Mouse (Mus musculus): ENCODE results near the gene Il11. TPM values are rescaled to one million over a fixed set of nuclear protein-coding genes. Genes with fewer than 3 reads are reported as not detected.
A peak's percentile ranks its signal among the peaks of the same experiment; 100 is the strongest.
"Not testable (repeated sequence)": the region's sequence is repeated elsewhere in the genome, so short reads cannot be mapped to it uniquely, and the experiment has no call there.

The Il11 gene
- polyA plus RNA-seq, 1 experiment from 2014 or later = 0.17 TPM

GRCm38 (mm10) chr7:4812303-4813104 is 29.8 kb upstream of the Il11 start, which contains the start of gene Ube2s:
TSS of gene Ube2s (minus strand) at chr7:4812590.
- Histone ChIP-seq H3K9ac (replicated peaks; ENCODE audit: low read length) (peak within 1 kb of the TSS; percentile 90), H3K4me3 (replicated peaks; ENCODE audit: low read depth, low read length) (peak within 1 kb of the TSS; percentile 96), H3K4me2 (ENCODE audit: low read length) (peak within 1 kb of the TSS; percentile 88), H3K27me3 (ENCODE audit: control insufficient read depth, insufficient read depth, low read length) (no peaks in the 10 kb centered on the region), H3K4me1 (ENCODE audit: control insufficient read depth, insufficient read depth, low read length) (peaks cover 18% of the 10 kb centered on the region), H3K36me3 (ENCODE audit: control insufficient read depth, insufficient read depth, low read length) (peaks cover 25% of the 10 kb centered on the region), H3K27ac (replicated peaks; ENCODE audit: low read depth, low read length) (peak within 1 kb of the TSS; percentile 98), H3K9me3 (ENCODE audit: control insufficient read depth, low read length) (no peaks in the 10 kb centered on the region)
- peak; percentile 100 for DNase-seq
- ATAC-seq (ENCODE audit: low FRiP score, low TSS enrichment) = peak; percentile 99
- under 1% methylated on average over 62 of the region's 62 CpGs for WGBS

- peaks cover 18% of the 10 kb centered on the region for H3K4me1 ChIP-seq (ENCODE audit: control insufficient read depth, insufficient read depth, low read length)
- H3K27ac ChIP-seq (replicated peaks; ENCODE audit: low read depth, low read length) = peak overlapping the region; percentile 98
- H3K4me3 ChIP-seq (replicated peaks; ENCODE audit: low read depth, low read length) = peak overlapping the region; percentile 96
- H3K27me3 ChIP-seq (ENCODE audit: control insufficient read depth, insufficient read depth, low read length) = no peaks in the 10 kb centered on the region
- peak overlapping the region; percentile 90 for H3K9ac ChIP-seq (replicated peaks; ENCODE audit: low read length)
- H3K36me3 ChIP-seq (ENCODE audit: control insufficient read depth, insufficient read depth, low read length) = peaks cover 32% of the 10 kb centered on the region
- peak overlapping the region; percentile 88 for H3K4me2 ChIP-seq (ENCODE audit: low read length)
- ATAC-seq (ENCODE audit: low FRiP score, low TSS enrichment) (no peak; the same call in 1 of the 2 replicates), DNase-seq (peak; percentile 57)
- WGBS = under 1% methylated on average over 28 of the region's 36 CpGs
- no peaks in the 10 kb centered on the region for H3K9me3 ChIP-seq (ENCODE audit: control insufficient read depth, low read length)
Measured at GRCm38 (mm10) chr7:4811842-4812302, 29.2 kb upstream of the Il11 start.

DNA sequence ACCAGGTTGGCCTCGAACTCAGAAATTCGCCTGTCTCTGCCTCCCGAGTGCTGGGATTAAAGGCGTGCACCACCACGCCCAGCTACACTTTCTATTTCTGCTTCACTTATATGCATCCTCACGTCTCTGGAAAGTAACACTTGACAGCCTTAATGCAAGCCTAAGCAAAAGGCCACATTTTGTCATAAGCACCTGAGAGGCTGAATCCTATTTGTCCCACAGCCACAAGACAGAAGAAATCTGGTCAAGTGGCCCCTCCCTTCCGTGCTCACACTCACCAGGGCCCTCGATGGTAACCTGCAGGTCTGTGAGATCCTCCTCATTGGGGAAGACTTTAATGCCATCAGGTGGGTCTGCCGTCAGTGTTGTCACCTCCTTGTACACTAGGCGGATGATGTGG is 28.5 kb upstream of the Il11 start:
- WGBS = 37% methylated on average over 10 of the region's 10 CpGs

GRCm38 (mm10) chr7:4806716-4807115 is 24.1 kb upstream of the Il11 start:
- Histone ChIP-seq H3K4me3 (replicated peaks; ENCODE audit: low read depth, low read length) (no peak overlapping the region), H3K36me3 (ENCODE audit: control insufficient read depth, insufficient read depth, low read length) (peaks cover 54% of the 10 kb centered on the region), H3K4me1 (ENCODE audit: control insufficient read depth, insufficient read depth, low read length) (peaks cover 12% of the 10 kb centered on the region), H3K9me3 (ENCODE audit: control insufficient read depth, low read length) (no peaks in the 10 kb centered on the region), H3K9ac (replicated peaks; ENCODE audit: low read length) (no peak overlapping the region), H3K27me3 (ENCODE audit: control insufficient read depth, insufficient read depth, low read length) (no peaks in the 10 kb centered on the region), H3K4me2 (ENCODE audit: low read length) (no peak overlapping the region), H3K27ac (replicated peaks; ENCODE audit: low read depth, low read length) (no peak overlapping the region)
- ATAC-seq (ENCODE audit: low FRiP score, low TSS enrichment) (no peak), DNase-seq (peak; percentile 79)
- WGBS = 95% methylated on average over 7 of the region's 7 CpGs

More for the DNA sequence above, 28.5 kb upstream of the Il11 start:
- peak overlapping the region; percentile 90 for H3K9ac ChIP-seq (replicated peaks; ENCODE audit: low read length)
- H3K4me3 ChIP-seq (replicated peaks; ENCODE audit: low read depth, low read length) = peak overlapping the region; percentile 96
- H3K36me3 ChIP-seq (ENCODE audit: control insufficient read depth, insufficient read depth, low read length) = peaks cover 38% of the 10 kb centered on the region
- not testable (repeated sequence) for H3K27ac ChIP-seq (replicated peaks; ENCODE audit: low read depth, low read length); DNase-seq; ATAC-seq (ENCODE audit: low FRiP score, low TSS enrichment); H3K9me3 ChIP-seq (ENCODE audit: control insufficient read depth, low read length); H3K27me3 ChIP-seq (ENCODE audit: control insufficient read depth, insufficient read depth, low read length)
- H3K4me1 ChIP-seq (ENCODE audit: control insufficient read depth, insufficient read depth, low read length) = peaks cover 18% of the 10 kb centered on the region
- peak overlapping the region; percentile 88 for H3K4me2 ChIP-seq (ENCODE audit: low read length)

GRCm38 (mm10) chr7:4802247-4802646 is 19.6 kb upstream of the Il11 start:
- H3K27me3 ChIP-seq (ENCODE audit: control insufficient read depth, insufficient read depth, low read length) = no peaks in the 10 kb centered on the region
- H3K9me3 ChIP-seq (ENCODE audit: control insufficient read depth, low read length) = no peaks in the 10 kb centered on the region
- H3K4me1 ChIP-seq (ENCODE audit: control insufficient read depth, insufficient read depth, low read length) = no peaks in the 10 kb centered on the region
- ATAC-seq (ENCODE audit: low FRiP score, low TSS enrichment) = no peak
- no peak overlapping the region for H3K4me2 ChIP-seq (ENCODE audit: low read length)
- DNase-seq = no peak
- H3K9ac ChIP-seq (replicated peaks; ENCODE audit: low read length) = no peak overlapping the region
- H3K27ac ChIP-seq (replicated peaks; ENCODE audit: low read depth, low read length) = no peak overlapping the region
- no peak overlapping the region for H3K4me3 ChIP-seq (replicated peaks; ENCODE audit: low read depth, low read length)
- peaks cover 40% of the 10 kb centered on the region for H3K36me3 ChIP-seq (ENCODE audit: control insufficient read depth, insufficient read depth, low read length)

- H3K4me3 ChIP-seq (replicated peaks; ENCODE audit: low read depth, low read length) = no peak overlapping the region
- H3K27me3 ChIP-seq (ENCODE audit: control insufficient read depth, insufficient read depth, low read length) = no peaks in the 10 kb centered on the region
- H3K4me2 ChIP-seq (ENCODE audit: low read length) = no peak overlapping the region
- peaks cover 6% of the 10 kb centered on the region; the same call in 1 of the 2 replicates for H3K4me1 ChIP-seq (ENCODE audit: control insufficient read depth, insufficient read depth, low read length)
- H3K9ac ChIP-seq (replicated peaks; ENCODE audit: low read length) = no peak overlapping the region
- no peaks in the 10 kb centered on the region for H3K9me3 ChIP-seq (ENCODE audit: control insufficient read depth, low read length)
- peak; percentile 74 for DNase-seq
- WGBS = 75% methylated on average over 7 of the region's 7 CpGs
- peaks cover 46% of the 10 kb centered on the region for H3K36me3 ChIP-seq (ENCODE audit: control insufficient read depth, insufficient read depth, low read length)
- ATAC-seq (ENCODE audit: low FRiP score, low TSS enrichment) = no peak
- no peak overlapping the region for H3K27ac ChIP-seq (replicated peaks; ENCODE audit: low read depth, low read length)
Measured at GRCm38 (mm10) chr7:4795767-4796433, 13.2 kb upstream of the Il11 start.

- no peak overlapping the region for H3K4me3 ChIP-seq (replicated peaks; ENCODE audit: low read depth, low read length)
- H3K9ac ChIP-seq (replicated peaks; ENCODE audit: low read length) = no peak overlapping the region
- peaks cover 46% of the 10 kb centered on the region for H3K36me3 ChIP-seq (ENCODE audit: control insufficient read depth, insufficient read depth, low read length)
- no peak overlapping the region for H3K4me2 ChIP-seq (ENCODE audit: low read length)
- WGBS = 84% methylated on average over 3 of the region's 3 CpGs
- peaks cover 6% of the 10 kb centered on the region; the same call in 1 of the 2 replicates for H3K4me1 ChIP-seq (ENCODE audit: control insufficient read depth, insufficient read depth, low read length)
- DNase-seq (no peak), ATAC-seq (ENCODE audit: low FRiP score, low TSS enrichment) (no peak)
- peaks cover 4% of the 10 kb centered on the region; the same call in 1 of the 2 replicates for H3K27me3 ChIP-seq (ENCODE audit: control insufficient read depth, insufficient read depth, low read length)
- H3K27ac ChIP-seq (replicated peaks; ENCODE audit: low read depth, low read length) = no peak overlapping the region
- no peaks in the 10 kb centered on the region for H3K9me3 ChIP-seq (ENCODE audit: control insufficient read depth, low read length)
Measured at GRCm38 (mm10) chr7:4794631-4795168, 12.0 kb upstream of the Il11 start.

- Histone ChIP-seq H3K9me3 (ENCODE audit: control insufficient read depth, low read length) (no peaks in the 10 kb centered on the region), H3K4me2 (ENCODE audit: low read length) (peak overlapping the region; percentile 83), H3K4me1 (ENCODE audit: control insufficient read depth, insufficient read depth, low read length) (peaks cover 6% of the 10 kb centered on the region; the same call in 1 of the 2 replicates), H3K27ac (replicated peaks; ENCODE audit: low read depth, low read length) (no peak overlapping the region), H3K4me3 (replicated peaks; ENCODE audit: low read depth, low read length) (peak overlapping the region; percentile 71), H3K36me3 (ENCODE audit: control insufficient read depth, insufficient read depth, low read length) (peaks cover 40% of the 10 kb centered on the region), H3K9ac (replicated peaks; ENCODE audit: low read length) (peak overlapping the region; percentile 80), H3K27me3 (ENCODE audit: control insufficient read depth, insufficient read depth, low read length) (peaks cover 9% of the 10 kb centered on the region; the same call in 1 of the 2 replicates)
- 45% methylated on average over 4 of the region's 4 CpGs for WGBS
- no peak for ATAC-seq (ENCODE audit: low FRiP score, low TSS enrichment)
- DNase-seq = no peak
Measured at GRCm38 (mm10) chr7:4793674-4794073, 11.0 kb upstream of the Il11 start.

Data from midbrain, embryonic 14.5 days (tissue).